Mouse (Mus musculus) urinary bladder, postnatal 36 days (tissue): Measurements from ENCODE around the gene Dmrta2.

Experiments used
- DNase-seq, 2 experiments: peaks; one replicate each; pipeline ENCODE4 v3.0.0; 2022; ENCODE audit warnings: low spot score in 2 of 2, mixed read lengths in 1 of 2

Dmrta2 gene

GRCm38 (mm10) chr4:109979461-109980320 is 1.8 kb downstream of the Dmrta2 start:
- no peak for DNase-seq

GRCm38 (mm10) chr4:109980321-109981082 is 2.6 kb downstream of the Dmrta2 start:
- no peak for DNase-seq

GRCm38 (mm10) chr4:109981083-109981870 is 3.4 kb downstream of the Dmrta2 start:
- no peak for DNase-seq

GRCm38 (mm10) chr4:109981871-109982680 is 4.2 kb downstream of the Dmrta2 start:
- no peak for DNase-seq

GRCm38 (mm10) chr4:109982681-109983265 is 4.9 kb downstream of the Dmrta2 start:
- DNase-seq: no peak

GRCm38 (mm10) chr4:109983281-109984001 is 5.6 kb downstream of the Dmrta2 start:
- DNase-seq: no peak

GRCm38 (mm10) chr4:109984011-109984411 is 6.2 kb downstream of the Dmrta2 start:
- DNase-seq: no peak

- no peak for DNase-seq
These were observed 6.9 kb downstream of the Dmrta2 start for GRCm38 (mm10) chr4:109984496-109985423.

- DNase-seq: no peak
These were observed 7.7 kb downstream of the Dmrta2 start for GRCm38 (mm10) chr4:109985424-109986172.

- no peak for DNase-seq
These were observed 8.4 kb downstream of the Dmrta2 start for GRCm38 (mm10) chr4:109986301-109986700.

- no peak for DNase-seq
These were observed 9.0 kb downstream of the Dmrta2 start for GRCm38 (mm10) chr4:109986748-109987355.

GRCm38 (mm10) chr4:109987560-109988362 is 9.9 kb downstream of the Dmrta2 start:
- no peak for DNase-seq

GRCm38 (mm10) chr4:109988411-109988810 is 10.6 kb downstream of the Dmrta2 start:
- no peak for DNase-seq

GRCm38 (mm10) chr4:109989213-109989612 is 11.4 kb downstream of the Dmrta2 start:
- no peak for DNase-seq

GRCm38 (mm10) chr4:110006044-110006443 is 28.2 kb downstream of the Dmrta2 start:
- DNase-seq: no peak

GRCm38 (mm10) chr4:110019145-110019544 is 41.3 kb downstream of the Dmrta2 start:
- no peak for DNase-seq

GRCm38 (mm10) chr4:110020255-110020654 is 42.4 kb downstream of the Dmrta2 start:
- DNase-seq: peak; percentile 62 to 70
